In the genomic region with DNA sequence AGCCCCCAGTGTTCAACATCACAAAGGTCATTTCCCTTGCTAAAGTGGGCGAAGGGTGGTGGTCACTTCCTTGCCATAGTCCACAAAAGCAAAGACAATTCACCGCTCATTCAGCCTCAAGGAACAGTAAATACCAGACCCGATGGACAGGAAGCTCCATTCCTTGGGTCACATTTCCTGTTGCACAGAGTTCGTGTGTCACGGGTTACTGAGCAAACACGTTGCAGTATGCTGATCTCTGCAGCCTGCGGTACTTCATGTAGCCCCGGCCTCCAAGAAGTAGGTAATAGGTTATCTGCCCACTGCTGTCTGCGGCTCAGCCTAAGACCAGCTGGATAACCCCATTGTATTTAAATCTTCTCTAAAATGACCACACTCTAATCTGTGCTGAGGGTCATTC, we compare ENCODE assay signal across 8 mouse cellular contexts.
DNase-seq lines count a peak whose midpoint lies in the region; ATAC-seq lines count a peak whose summit lies in the region.
"Had no signal": no experiment of that assay in that cellular context is flagged by ENCODE, and none has a peak within 500 bp of the region (broad histone marks: within the 10 kb centered on the region; RNA-seq: fewer than 3 reads in every experiment).

No protein-coding gene starts in this region.

- DNase-seq in embryo, embryonic 11 days = peak; percentile 20
- DNase-seq in kidney, postnatal 25 days = peak; percentile 53 to 78
- DNase-seq in left cerebral cortex, postnatal 36 days (ENCODE audit: low spot score in 2 of 2) = no peak
- no peak for DNase-seq in cerebellum, postnatal 14 days
- DNase-seq in neural tube, embryonic 10.5 days (ENCODE audit: extremely low spot score, low spot score) = no peak

- no peaks in the 10 kb centered on the region for H3K9me3 ChIP-seq in heart, embryonic 15.5 days (replicated peaks)

- H3K79me2 ChIP-seq in macrophage (ENCODE audit: inconsistent target) = no peaks in the 10 kb centered on the region

- ATAC-seq in heart, embryonic 15.5 days (replicated peaks; ENCODE audit: insufficient number of reproducible peaks, insufficient read depth, low FRiP score, low read depth) = peak; percentile 74
- ATAC-seq: Patski had no signal

- peak overlapping the region; percentile 29 for H3K27ac ChIP-seq in heart, embryonic 15.5 days
- H3K27ac ChIP-seq in macrophage = peak overlapping the region; percentile 91

- no peak overlapping the region for H3K9ac ChIP-seq in heart, embryonic 15.5 days

- intact Hi-C loops in left cerebral cortex, postnatal 36 days (cut with DNase I) = loop anchor here (5.0 kb wide), 1 partner anchor 419 kb away; no protein-coding TSS in a partner anchor

- peaks cover 27% of the 10 kb centered on the region for H3K4me1 ChIP-seq in heart, embryonic 15.5 days (replicated peaks)

- H3K4me2 ChIP-seq in heart, embryonic 15.5 days = no peak overlapping the region

- no peak overlapping the region for H3K4me3 ChIP-seq in heart, embryonic 15.5 days
- no peak overlapping the region for H3K4me3 ChIP-seq in macrophage (ENCODE audit: inconsistent target)

- H3K36me3 ChIP-seq in heart, embryonic 15.5 days = no peaks in the 10 kb centered on the region
- no peaks in the 10 kb centered on the region for H3K36me3 ChIP-seq in macrophage (ENCODE audit: inconsistent target)

- 58% methylated on average over 9 of the region's 9 CpGs for WGBS in heart, embryonic 15.5 days
- WGBS in macrophage (ENCODE audit: missing documents) = 13% methylated on average over 9 of the region's 9 CpGs

- H3K27me3 ChIP-seq in heart, embryonic 15.5 days = no peaks in the 10 kb centered on the region
- H3K27me3 ChIP-seq: Patski had no signal

Comparison
In these comparisons a context has a peak if more than half of its experiments do, and no peak if none do; other contexts are left out.
1. DNase-seq: peak in embryo, embryonic 11 days (single experiment) and kidney, postnatal 25 days (2 of 2); none in left cerebral cortex, postnatal 36 days (0 of 2), cerebellum, postnatal 14 days (0 of 2) and neural tube, embryonic 10.5 days (single experiment).